Mouse (Mus musculus): ENCODE results near the gene Lin7a.

DNA sequence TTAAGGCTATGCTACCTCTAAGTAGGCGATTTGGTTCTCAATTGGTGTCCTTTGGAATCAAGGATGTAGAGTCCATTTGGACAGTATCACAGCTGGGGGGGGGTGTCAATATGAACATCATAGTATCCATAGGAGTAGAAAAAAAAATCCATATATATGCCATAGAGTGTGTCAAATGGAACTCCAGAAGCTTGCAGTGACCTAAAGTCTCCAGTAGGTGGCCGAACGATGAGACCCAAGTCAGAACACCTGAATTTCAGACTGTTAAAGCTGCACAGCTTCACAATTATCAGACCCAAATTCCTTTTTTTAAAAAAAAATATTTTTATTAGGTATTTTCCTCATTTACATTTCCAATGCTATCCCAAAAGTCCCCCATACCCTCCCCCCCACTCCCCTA lies 3.3 kb downstream of the Lin7a start:
- TF ChIP-seq GATA1 (IDR thresholded peaks at IDR 0.05; ENCODE audit: low read length) (no peak), TAL1 (IDR thresholded peaks at IDR 0.05; ENCODE audit: low read length) (no peak)

All from erythroblast, embryonic 14.5 days (primary cell).